Mouse (Mus musculus) myocyte (in vitro differentiated cells): Measurements from ENCODE around the gene Hagh. TPM values are rescaled to one million over a fixed set of nuclear protein-coding genes. Genes with fewer than 3 reads are reported as not detected.

Experiments used
- H3K27me3 ChIP-seq: one replicate; pipeline ENCODE4 v1.6.1; 2011; ENCODE audit not compliant: control insufficient read depth, insufficient read depth, insufficient read length
- H3K36me3 ChIP-seq: one replicate; pipeline ENCODE4 v1.6.1; 2011; ENCODE audit not compliant: control insufficient read depth, insufficient read depth
- H3K4me2 ChIP-seq: one replicate; pipeline ENCODE4 v1.6.1; 2011; ENCODE audit warnings: low read depth, control low read depth
- H3K4me3 ChIP-seq: one replicate; pipeline ENCODE4 v1.5.1; 2011; ENCODE audit warnings: mild to moderate bottlenecking, control low read depth, moderate library complexity
- H3K79me2 ChIP-seq: one replicate; pipeline ENCODE4 v1.6.1; 2011; ENCODE audit not compliant: control insufficient read depth, insufficient read depth
- H3ac ChIP-seq: one replicate; pipeline ENCODE4 v1.6.1; 2011; ENCODE audit not compliant: control insufficient read depth, insufficient read length
- CEBPB ChIP-seq: IDR thresholded peaks from 2 replicates; pipeline ENCODE4 v1.6.1; 2011; ENCODE audit warnings: mild to moderate bottlenecking, moderate library complexity; ENCODE audit not compliant: poor library complexity, insufficient read depth, severe bottlenecking
- E2F4 ChIP-seq: IDR thresholded peaks from one replicate; pipeline ENCODE4 v1.6.1; 2011; ENCODE audit warnings: mild to moderate bottlenecking, control low read depth, moderate library complexity; ENCODE audit not compliant: insufficient read depth
- MAX ChIP-seq: IDR thresholded peaks from one replicate; pipeline ENCODE4 v1.6.1; 2011; ENCODE audit warnings: low read depth, mild to moderate bottlenecking, control low read depth
- MYOD1 ChIP-seq, 3 experiments: IDR thresholded peaks; one replicate each; pipeline ENCODE4 v1.6.1; 2011; ENCODE audit warnings: control low read depth in 2 of 3, low read depth in 2 of 3, mild to moderate bottlenecking in 2 of 3, moderate library complexity in 1 of 3; ENCODE audit not compliant: insufficient read length in 2 of 3, control insufficient read depth in 1 of 3
- MYOG ChIP-seq, 3 experiments: IDR thresholded peaks; one replicate each; pipeline ENCODE4 v1.6.1; 2011; ENCODE audit warnings: control low read depth in 2 of 3, low read depth in 2 of 3, mild to moderate bottlenecking in 2 of 3; ENCODE audit not compliant: insufficient read length in 2 of 3, control insufficient read depth in 1 of 3, insufficient read depth in 1 of 3
- POLR2A ChIP-seq: IDR thresholded peaks from one replicate; pipeline ENCODE4 v1.6.1; 2011; ENCODE audit warnings: low read depth, mild to moderate bottlenecking, control low read depth, moderate library complexity; ENCODE audit not compliant: insufficient read length
- POLR2AphosphoS2 ChIP-seq: IDR thresholded peaks from one replicate; pipeline ENCODE4 v1.6.1; 2011; ENCODE audit warnings: low read depth, control low read depth; ENCODE audit not compliant: insufficient read length
- REST ChIP-seq: IDR thresholded peaks from one replicate; pipeline ENCODE4 v1.6.1; 2011; ENCODE audit warnings: mild to moderate bottlenecking, control low read depth, moderate library complexity; ENCODE audit not compliant: insufficient read depth, insufficient read length
- SRF ChIP-seq: IDR thresholded peaks from one replicate; pipeline ENCODE4 v1.6.1; 2011; ENCODE audit warnings: low read depth; ENCODE audit not compliant: control insufficient read depth, insufficient read length
- TCF12 ChIP-seq: IDR thresholded peaks from one replicate; pipeline ENCODE4 v1.6.1; 2011; ENCODE audit warnings: mild to moderate bottlenecking, control low read depth; ENCODE audit not compliant: poor library complexity, insufficient read depth, severe bottlenecking
- TCF3 ChIP-seq: IDR thresholded peaks from one replicate; pipeline ENCODE4 v1.6.1; 2011; ENCODE audit warnings: low read depth, control low read depth; ENCODE audit not compliant: insufficient read length
- USF1 ChIP-seq: IDR thresholded peaks from one replicate; pipeline ENCODE4 v1.6.1; 2011; ENCODE audit warnings: low read depth, mild to moderate bottlenecking, control low read depth, moderate library complexity
- polyA plus RNA-seq: library from polyadenylated mRNA; unstranded; fragments of >200 nt; fragmentation: generic; extraction: Trizol; gene quantifications from one replicate; pipeline ENCODE4 v1.2.1, GENCODE M21; 2012; ENCODE audit warnings: missing spikeins

Gene Hagh
- polyA plus RNA-seq, 1 experiment, result 58.3 TPM

DNA sequence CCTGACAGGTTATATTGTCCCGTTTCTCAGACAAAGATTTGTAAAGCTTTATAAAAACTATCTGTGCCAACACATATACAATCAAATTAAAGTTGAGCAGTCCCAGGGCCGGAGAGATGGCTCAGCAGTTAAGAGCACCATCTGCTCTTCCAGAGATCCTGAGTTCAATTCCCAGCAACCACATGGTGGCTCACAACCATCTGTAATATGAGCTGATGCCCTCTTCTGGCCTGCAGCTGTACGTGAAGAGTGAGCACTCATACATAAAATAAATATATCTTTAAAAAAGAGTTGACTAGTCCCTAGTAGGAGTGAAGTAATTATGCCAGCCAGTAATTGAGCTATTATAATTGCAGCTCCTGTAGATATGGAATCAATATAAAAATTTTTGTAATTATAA is 39.4 kb upstream of the Hagh start:
- Histone ChIP-seq H3ac (no peak overlapping the region), H3K36me3 (no peaks in the 10 kb centered on the region), H3K27me3 (peaks cover 24% of the 10 kb centered on the region), H3K4me3 (no peak overlapping the region), H3K79me2 (no peaks in the 10 kb centered on the region), H3K4me2 (no peak overlapping the region)
- TF ChIP-seq SRF (no peak), E2F4 (no peak), POLR2A (no peak), CEBPB (no peak), MYOG (IDR thresholded peaks at IDR 0.05; ENCODE audit: control insufficient read depth in 1 of 3, insufficient read depth in 1 of 3, insufficient read length in 2 of 3, low read depth in 2 of 3) (no peak), MYOD1 (IDR thresholded peaks at IDR 0.05; ENCODE audit: control insufficient read depth in 1 of 3, insufficient read length in 2 of 3, low read depth in 2 of 3) (no peak), MAX (no peak), REST (no peak), USF1 (no peak), POLR2AphosphoS2 (no peak), TCF3 (no peak), TCF12 (no peak)

DNA sequence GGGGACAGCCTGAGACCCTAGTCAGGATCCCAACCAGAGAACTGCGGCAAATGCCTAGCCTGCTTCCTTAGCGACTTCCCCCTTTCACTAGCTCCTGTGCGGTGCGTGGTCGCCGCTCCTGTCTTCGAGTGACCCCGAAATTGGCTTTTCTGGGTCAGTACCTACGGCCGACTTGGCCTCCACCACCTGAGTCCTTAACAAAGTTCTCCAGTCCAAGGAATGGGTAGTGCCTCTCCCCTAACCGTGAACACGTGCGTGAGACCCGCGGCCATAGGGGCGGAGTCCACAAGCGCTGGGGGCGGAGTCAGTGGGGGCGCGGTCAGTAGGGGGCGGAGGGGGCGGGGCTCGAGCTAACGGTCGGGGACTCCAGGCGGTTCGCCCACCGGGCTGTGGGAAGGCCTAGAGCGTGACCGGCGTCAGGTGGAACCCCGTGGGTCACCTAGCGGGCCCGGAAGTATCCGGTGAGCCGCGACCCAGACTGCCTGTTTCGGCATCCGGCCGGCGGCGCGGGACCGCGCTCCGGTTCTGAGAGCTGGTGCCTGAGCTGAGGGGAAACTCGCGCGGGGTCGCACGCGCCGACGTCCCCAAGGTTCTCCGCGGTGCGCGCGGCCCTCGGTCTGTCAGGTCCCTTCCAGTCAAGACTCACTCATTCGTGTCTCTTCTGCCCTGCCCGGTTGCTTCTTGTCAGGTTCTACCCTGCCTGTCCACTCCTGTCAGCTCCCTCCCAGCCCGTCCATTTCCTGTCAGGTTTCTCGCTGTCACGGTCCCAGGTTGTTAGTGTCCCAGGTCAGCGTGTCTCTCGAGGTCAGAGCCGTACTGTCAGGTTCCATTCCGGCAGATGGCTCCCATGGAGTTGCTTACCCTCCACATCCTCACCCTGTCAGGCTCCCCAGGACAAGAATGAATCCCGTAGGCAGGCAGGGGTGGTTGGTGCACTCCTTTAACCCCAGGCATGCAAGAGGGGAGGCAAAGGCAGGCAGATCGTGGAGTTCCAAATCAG is 35.7 kb upstream of the Hagh start, which contains the start of gene Meiob:
Gene Meiob, plus strand, starts transcription at position 338 of the 1,000 bp plus-strand sequence.
- Histone ChIP-seq H3ac (no peak within 1 kb of the TSS), H3K4me2 (no peak within 1 kb of the TSS), H3K4me3 (no peak within 1 kb of the TSS), H3K79me2 (no peaks in the 10 kb centered on the region), H3K36me3 (no peaks in the 10 kb centered on the region), H3K27me3 (peaks cover 34% of the 10 kb centered on the region)
- TF ChIP-seq MYOG (IDR thresholded peaks at IDR 0.05; ENCODE audit: control insufficient read depth in 1 of 3, insufficient read depth in 1 of 3, insufficient read length in 2 of 3, low read depth in 2 of 3), result no peak
- TF ChIP-seq MYOD1 (IDR thresholded peaks at IDR 0.05; ENCODE audit: control insufficient read depth in 1 of 3, insufficient read length in 2 of 3, low read depth in 2 of 3), result no peak
- TF ChIP-seq USF1, result no peak
- TF ChIP-seq MAX, result no peak
- TF ChIP-seq TCF3, result no peak
- no peak for TF ChIP-seq CEBPB
- no peak for TF ChIP-seq REST
- TF ChIP-seq POLR2AphosphoS2, result no peak
- TF ChIP-seq POLR2A, result no peak
- TF ChIP-seq SRF, result no peak
- no peak for TF ChIP-seq TCF12
- TF ChIP-seq E2F4, result no peak

DNA sequence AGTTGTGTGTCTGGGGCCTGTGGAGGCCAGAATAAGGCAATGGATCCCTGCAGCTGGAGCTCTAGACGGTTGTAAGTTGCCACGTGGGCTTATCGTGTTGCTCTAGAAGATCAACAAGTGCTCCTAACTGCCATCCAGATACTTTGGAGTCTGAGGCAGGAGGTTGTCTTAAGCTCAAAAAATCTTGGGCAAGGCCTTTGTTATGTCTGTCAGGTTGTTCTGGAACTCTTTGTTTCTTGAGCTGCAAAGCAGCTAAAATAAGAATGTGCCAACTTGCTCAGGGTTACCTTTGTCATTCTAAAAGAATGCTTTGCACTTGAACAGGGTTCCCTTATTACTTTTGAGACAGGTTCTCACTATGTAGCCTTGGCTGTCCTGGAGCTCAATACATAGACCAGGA is 28.7 kb upstream of the Hagh start:
- peaks cover 15% of the 10 kb centered on the region for H3K27me3 ChIP-seq
- TF ChIP-seq MYOD1 (IDR thresholded peaks at IDR 0.05; ENCODE audit: control insufficient read depth in 1 of 3, insufficient read length in 2 of 3, low read depth in 2 of 3), result no peak
- no peak for TF ChIP-seq POLR2AphosphoS2
- TF ChIP-seq POLR2A, result no peak
- TF ChIP-seq REST, result no peak
- TF ChIP-seq SRF, result no peak
- no peak for TF ChIP-seq USF1
- no peak for TF ChIP-seq MAX
- H3ac ChIP-seq, result no peak overlapping the region
- no peaks in the 10 kb centered on the region for H3K79me2 ChIP-seq
- H3K36me3 ChIP-seq, result no peaks in the 10 kb centered on the region
- no peak overlapping the region for H3K4me2 ChIP-seq
- no peak overlapping the region for H3K4me3 ChIP-seq

DNA sequence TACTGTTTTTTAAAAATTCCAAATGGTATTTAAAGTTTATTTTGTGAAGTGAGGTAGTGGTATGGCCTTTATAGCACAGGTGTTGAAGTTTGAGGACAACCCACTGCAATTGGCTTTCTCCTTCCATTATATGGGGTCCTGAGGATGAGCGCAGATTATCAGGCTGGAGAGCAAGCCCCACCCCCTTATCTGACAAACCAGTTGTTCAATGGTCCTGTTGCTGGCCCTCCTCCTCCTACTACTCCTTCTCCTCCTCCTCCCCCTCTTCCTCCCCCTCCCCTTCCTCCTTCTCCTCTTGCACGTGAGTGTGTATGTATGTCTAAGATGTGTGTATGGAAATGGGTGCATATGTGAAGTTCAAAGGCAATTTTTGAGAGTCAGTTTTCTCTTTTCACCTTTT is 27.7 kb upstream of the Hagh start:
- Histone ChIP-seq H3K79me2 (no peaks in the 10 kb centered on the region), H3ac (no peak overlapping the region), H3K4me2 (no peak overlapping the region), H3K4me3 (no peak overlapping the region), H3K36me3 (no peaks in the 10 kb centered on the region), H3K27me3 (peaks cover 15% of the 10 kb centered on the region)
- no peak for TF ChIP-seq SRF
- TF ChIP-seq POLR2A, result no peak
- TF ChIP-seq CEBPB, result no peak

DNA sequence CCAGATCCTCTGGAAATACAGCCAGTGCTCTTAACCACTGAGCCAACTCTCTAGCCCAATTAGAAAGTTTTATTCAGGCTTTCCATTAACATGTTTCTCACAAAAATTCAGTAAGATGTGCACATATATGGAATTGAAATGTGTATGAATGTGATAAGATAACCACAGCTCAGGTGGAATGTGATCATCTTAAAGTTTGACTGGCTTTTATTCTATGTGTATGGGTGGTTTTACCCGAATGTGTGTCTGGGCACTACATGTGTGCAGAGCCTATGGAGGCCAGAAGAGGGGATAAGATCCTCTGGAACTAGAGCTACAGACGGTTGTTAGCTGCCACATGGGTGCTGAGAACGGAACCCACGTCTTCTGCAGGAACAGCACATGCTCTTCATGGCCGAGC is 24.7 kb upstream of the Hagh start:
- Histone ChIP-seq H3K4me3 (no peak overlapping the region), H3K36me3 (no peaks in the 10 kb centered on the region), H3K4me2 (no peak overlapping the region), H3K79me2 (no peaks in the 10 kb centered on the region), H3K27me3 (peaks cover 4% of the 10 kb centered on the region), H3ac (no peak overlapping the region)
- no peak for TF ChIP-seq POLR2AphosphoS2
- no peak for TF ChIP-seq MYOG (IDR thresholded peaks at IDR 0.05; ENCODE audit: control insufficient read depth in 1 of 3, insufficient read depth in 1 of 3, insufficient read length in 2 of 3, low read depth in 2 of 3)
- TF ChIP-seq POLR2A, result no peak
- no peak for TF ChIP-seq E2F4
- TF ChIP-seq MYOD1 (IDR thresholded peaks at IDR 0.05; ENCODE audit: control insufficient read depth in 1 of 3, insufficient read length in 2 of 3, low read depth in 2 of 3), result no peak
- TF ChIP-seq MAX, result no peak
- TF ChIP-seq USF1, result no peak
- TF ChIP-seq CEBPB, result no peak
- no peak for TF ChIP-seq REST
- no peak for TF ChIP-seq TCF3
- TF ChIP-seq TCF12, result no peak
- TF ChIP-seq SRF, result no peak
